Mouse (Mus musculus) C2C12 (cell line): ENCODE data around the gene Mettl17. TPM values are rescaled to one million over a fixed set of nuclear protein-coding genes. Genes with fewer than 3 reads are reported as not detected.
"Not testable (repeated sequence)": the region's sequence is repeated elsewhere in the genome, so short reads cannot be mapped to it uniquely, and the experiment has no call there.

Experiments
- H3K27me3 ChIP-seq: one replicate; pipeline ENCODE4 v1.6.1; 2011; ENCODE audit not compliant: control insufficient read depth, insufficient read depth, insufficient read length
- H3K36me3 ChIP-seq: one replicate; pipeline ENCODE4 v1.6.1; 2011; ENCODE audit not compliant: control insufficient read depth, insufficient read depth
- H3K4me3 ChIP-seq: one replicate; pipeline ENCODE4 v1.5.1; 2011; ENCODE audit warnings: mild to moderate bottlenecking, control low read depth; ENCODE audit not compliant: poor library complexity, insufficient read depth, severe bottlenecking
- H3K79me2 ChIP-seq: one replicate; pipeline ENCODE4 v1.6.1; 2011; ENCODE audit not compliant: control insufficient read depth, insufficient read depth
- H3K79me3 ChIP-seq: one replicate; pipeline ENCODE4 v1.6.1; 2011; ENCODE audit warnings: low read depth, control low read depth
- H3ac ChIP-seq: one replicate; pipeline ENCODE3; 2011; ENCODE audit warnings: low read depth; ENCODE audit not compliant: control insufficient read depth, insufficient read length
- CEBPB ChIP-seq: IDR thresholded peaks from one replicate; pipeline ENCODE4 v1.6.1; 2011; ENCODE audit warnings: low read depth, mild to moderate bottlenecking, control low read depth, moderate library complexity
- CTCF ChIP-seq: IDR thresholded peaks from one replicate; pipeline ENCODE4 v1.5.1; 2011; ENCODE audit not compliant: control insufficient read depth, insufficient read depth, insufficient read length
- FOSL1 ChIP-seq: IDR thresholded peaks from one replicate; pipeline ENCODE4 v1.8.0; 2011; ENCODE audit warnings: mild to moderate bottlenecking, low read length; ENCODE audit not compliant: poor library complexity, insufficient read depth, severe bottlenecking
- MAX ChIP-seq: IDR thresholded peaks from one replicate; pipeline ENCODE4 v1.6.1; 2011; ENCODE audit warnings: mild to moderate bottlenecking, control low read depth
- MYOD1 ChIP-seq: IDR thresholded peaks from one replicate; pipeline ENCODE4 v1.6.1; 2011; ENCODE audit warnings: low read depth; ENCODE audit not compliant: control insufficient read depth, insufficient read length
- MYOG ChIP-seq: IDR thresholded peaks from one replicate; pipeline ENCODE4 v1.6.1; 2011; ENCODE audit not compliant: control insufficient read depth, insufficient read length; ENCODE audit errors: extremely low read depth
- USF1 ChIP-seq: IDR thresholded peaks from one replicate; pipeline ENCODE4 v1.6.1; 2011; ENCODE audit warnings: low read depth, mild to moderate bottlenecking, control low read depth, moderate library complexity
- long read RNA-seq, 2 experiments: library from polyadenylated mRNA; unstranded; transcript quantifications; one replicate each; pipeline ENCODE4 v2.0.0; 2019 to 2020
- polyA plus RNA-seq: library from polyadenylated mRNA; unstranded; fragments of >200 nt; fragmentation: generic; extraction: Trizol; gene quantifications from one replicate; pipeline ENCODE4 v1.2.1, GENCODE M21; 2012; ENCODE audit warnings: missing spikeins

Mettl17 gene
- polyA plus RNA-seq, result 20.1 TPM
- long read RNA-seq, experiment 1, transcript Mettl17-201 (14 exons, 1,623 nt), result major isoform, 13 of 20 reads
- long read RNA-seq, experiment 1, partial matches to known transcripts, result 0 of 20 reads
- long read RNA-seq, experiment 1, other reads (novel, unspliced or antisense), result 4 of 20 reads
- long read RNA-seq, experiment 2, transcript Mettl17-201 (14 exons, 1,623 nt), result major isoform, 26 of 41 reads
- long read RNA-seq, experiment 2, partial matches to known transcripts, result 2 of 41 reads
- long read RNA-seq, experiment 2, other reads (novel, unspliced or antisense), result 7 of 41 reads

GRCm38 (mm10) chr14:51884598-51885331, at the start of gene Mettl17:
Gene Mettl17, plus strand, starts transcription at chr14:51884842.
- no peak for TF ChIP-seq MYOD1
- TF ChIP-seq CTCF, result no peak
- no peak for TF ChIP-seq MAX
- no peak for TF ChIP-seq USF1
- no peak for TF ChIP-seq CEBPB
- Histone ChIP-seq H3ac (peak within 1 kb of the TSS; percentile 86), H3K79me3 (peaks cover 3% of the 10 kb centered on the region), H3K36me3 (peaks cover 21% of the 10 kb centered on the region), H3K27me3 (no peaks in the 10 kb centered on the region), H3K79me2 (peaks cover 23% of the 10 kb centered on the region), H3K4me3 (peak within 1 kb of the TSS; percentile 83)

- not testable (repeated sequence) for H3K27me3 ChIP-seq, H3K79me2 ChIP-seq, H3K4me3 ChIP-seq
Observed at GRCm38 (mm10) chr14:51838480-51838879, 46.2 kb upstream of the Mettl17 start.

GRCm38 (mm10) chr14:51842250-51842649, 42.4 kb upstream of the Mettl17 start:
- no peak for TF ChIP-seq CTCF
- TF ChIP-seq MAX, result no peak
- no peak for TF ChIP-seq FOSL1
- TF ChIP-seq USF1, result no peak
- TF ChIP-seq CEBPB, result no peak
- TF ChIP-seq MYOG, result no peak
- no peak for TF ChIP-seq MYOD1
- H3K79me3 ChIP-seq, result no peaks in the 10 kb centered on the region
- no peak overlapping the region for H3K4me3 ChIP-seq
- no peaks in the 10 kb centered on the region for H3K79me2 ChIP-seq
- no peak overlapping the region for H3ac ChIP-seq
- H3K36me3 ChIP-seq, result no peaks in the 10 kb centered on the region
- H3K27me3 ChIP-seq, result no peaks in the 10 kb centered on the region

More at GRCm38 (mm10) chr14:51838480-51838879, 46.2 kb upstream of the Mettl17 start:
- not testable (repeated sequence) for H3K79me3 ChIP-seq, H3K36me3 ChIP-seq, H3ac ChIP-seq

- no peak for TF ChIP-seq MYOD1
- no peak for TF ChIP-seq FOSL1
- TF ChIP-seq CTCF, result no peak
- no peak for TF ChIP-seq MAX
- TF ChIP-seq USF1, result no peak
- TF ChIP-seq MYOG, result no peak
- Histone ChIP-seq H3K4me3 (no peak overlapping the region), H3K27me3 (no peaks in the 10 kb centered on the region), H3ac (no peak overlapping the region), H3K79me3 (no peaks in the 10 kb centered on the region), H3K79me2 (no peaks in the 10 kb centered on the region), H3K36me3 (no peaks in the 10 kb centered on the region)
Observed at GRCm38 (mm10) chr14:51842781-51843180, 41.9 kb upstream of the Mettl17 start.

- no peak for TF ChIP-seq MAX
- TF ChIP-seq MYOG, result no peak
- TF ChIP-seq FOSL1, result no peak
- no peak for TF ChIP-seq CTCF
- TF ChIP-seq MYOD1, result no peak
- no peak for TF ChIP-seq USF1
- TF ChIP-seq CEBPB, result no peak
Observed at GRCm38 (mm10) chr14:51843882-51844281, 40.8 kb upstream of the Mettl17 start.

GRCm38 (mm10) chr14:51846566-51846965, 38.1 kb upstream of the Mettl17 start:
- TF ChIP-seq MAX (no peak), MYOD1 (no peak), USF1 (no peak), MYOG (no peak), CEBPB (no peak), FOSL1 (no peak), CTCF (no peak)
- H3K79me3 ChIP-seq, result no peaks in the 10 kb centered on the region
- H3K27me3 ChIP-seq, result no peaks in the 10 kb centered on the region
- no peak overlapping the region for H3K4me3 ChIP-seq
- no peaks in the 10 kb centered on the region for H3K79me2 ChIP-seq
- H3ac ChIP-seq, result no peak overlapping the region
- no peaks in the 10 kb centered on the region for H3K36me3 ChIP-seq

More at GRCm38 (mm10) chr14:51843882-51844281, 40.8 kb upstream of the Mettl17 start:
- Histone ChIP-seq H3K79me2 (no peaks in the 10 kb centered on the region), H3K79me3 (no peaks in the 10 kb centered on the region), H3K27me3 (no peaks in the 10 kb centered on the region), H3K36me3 (no peaks in the 10 kb centered on the region), H3K4me3 (no peak overlapping the region), H3ac (no peak overlapping the region)

- H3K79me3 ChIP-seq, H3K4me3 ChIP-seq, H3K27me3 ChIP-seq, H3ac ChIP-seq, H3K79me2 ChIP-seq, H3K36me3 ChIP-seq: not testable (repeated sequence)
Observed at GRCm38 (mm10) chr14:51851006-51851405, 33.6 kb upstream of the Mettl17 start.
